Mouse (Mus musculus) megakaryocyte, adult 5-6 weeks (primary cell): ENCODE measurements around the gene Ckap2. TPM values are rescaled to one million over a fixed set of nuclear protein-coding genes. Genes with fewer than 3 reads are reported as not detected.
A peak's percentile ranks its signal among the peaks of the same experiment; 100 is the strongest.
"Not testable (repeated sequence)": the region's sequence is repeated elsewhere in the genome, so short reads cannot be mapped to it uniquely, and the experiment has no call there.

Experiments
- ATAC-seq: 2 replicates; pipeline ENCODE4 v1.8.0; 2016; ENCODE audit warnings: mild to moderate bottlenecking, inconsistent platforms; ENCODE audit not compliant: poor library complexity, severe bottlenecking
- total RNA-seq, 2 experiments: library from RNA; stranded (forward) in 1 of 2; stranded (reverse) in 1 of 2; fragments of 153-499, 151-499 nt in 1 of 2; fragments of 221-1000, 200-1000 nt in 1 of 2; gene quantifications; 2 replicates each; pipeline versions ENCODE4 v1.2.3 to v1.2.4; 2015 to 2017

Gene Ckap2
- total RNA-seq, 2 experiments from 2014 or later: 46.4 to 66.7 TPM

- ATAC-seq: no peak
Observed at GRCm38 (mm10) chr8:22149643-22150344, 35.8 kb downstream of the Ckap2 start.

GRCm38 (mm10) chr8:22148367-22148740 lies 37.3 kb downstream of the Ckap2 start:
- no peak for ATAC-seq

GRCm38 (mm10) chr8:22147706-22148366 lies 37.8 kb downstream of the Ckap2 start:
- ATAC-seq: no peak

GRCm38 (mm10) chr8:22145831-22146230 lies 39.8 kb downstream of the Ckap2 start:
- ATAC-seq: no peak

- ATAC-seq: no peak
Observed at GRCm38 (mm10) chr8:22143764-22144491, 41.7 kb downstream of the Ckap2 start.

- ATAC-seq: no peak
Observed at GRCm38 (mm10) chr8:22142592-22142991, 43.0 kb downstream of the Ckap2 start.

- no peak for ATAC-seq
Observed at GRCm38 (mm10) chr8:22141836-22142385, 43.7 kb downstream of the Ckap2 start.

- ATAC-seq: not testable (repeated sequence)
Observed at GRCm38 (mm10) chr8:22136462-22136861, 49.2 kb downstream of the Ckap2 start.

- no peak for ATAC-seq
Observed at GRCm38 (mm10) chr8:22134750-22135135, 50.9 kb downstream of the Ckap2 start.

- ATAC-seq: no peak
Observed at GRCm38 (mm10) chr8:22134078-22134749, 51.4 kb downstream of the Ckap2 start.

- no peak for ATAC-seq
Observed at GRCm38 (mm10) chr8:22132062-22132461, 53.6 kb downstream of the Ckap2 start.

GRCm38 (mm10) chr8:22124220-22125152 lies 61.1 kb downstream of the Ckap2 start, which contains the start of gene Nek5:
Gene Nek5 (minus strand): TSS chr8:22125053.
- peak; percentile 76 for ATAC-seq

Other genes starting within 250 kb of the Ckap2 start
- gene Defb35, start 247.5 kb downstream of the Ckap2 start, total RNA-seq (2015): not detected in 2 replicates
- gene Defb35, start 247.5 kb downstream of the Ckap2 start, total RNA-seq (2017): not detected in 2 replicates
- gene Defb13, start 239.1 kb downstream of the Ckap2 start, total RNA-seq (2015): not detected in 2 replicates
- gene Defb13, start 239.1 kb downstream of the Ckap2 start, total RNA-seq (2017): not detected in 2 replicates
- gene Fam90a1a, start 227.1 kb downstream of the Ckap2 start, total RNA-seq (2015): not detected in 2 replicates
- not detected in 2 replicates for gene Fam90a1a, start 227.1 kb downstream of the Ckap2 start, total RNA-seq (2017)
- gene Ccdc70, start 216.0 kb downstream of the Ckap2 start, total RNA-seq (2015): not detected in 2 replicates
- gene Ccdc70, start 216.0 kb downstream of the Ckap2 start, total RNA-seq (2017): not detected in 2 replicates
- gene Atp7b, start 125.5 kb downstream of the Ckap2 start, total RNA-seq (2015): 0.47 and 0.62 TPM in 2 replicates
- 0.29 and 0.69 TPM in 2 replicates for gene Atp7b, start 125.5 kb downstream of the Ckap2 start, total RNA-seq (2017)
- 8.6 and 8.9 TPM in 2 replicates for gene Alg11, start 125.1 kb downstream of the Ckap2 start, total RNA-seq (2015)
- 10.9 and 12.5 TPM in 2 replicates for gene Alg11, start 125.1 kb downstream of the Ckap2 start, total RNA-seq (2017)
- not detected in 2 replicates for gene Nek5, start 60.8 kb downstream of the Ckap2 start, total RNA-seq (2015)
- gene Nek5, start 60.8 kb downstream of the Ckap2 start, total RNA-seq (2017): not detected in 2 replicates
- gene Nek3, start 19.4 kb downstream of the Ckap2 start, total RNA-seq (2015): 1.2 and 2.3 TPM in 2 replicates
- gene Nek3, start 19.4 kb downstream of the Ckap2 start, total RNA-seq (2017): 2.1 and 2.2 TPM in 2 replicates
- gene Vps36, start 7.0 kb upstream of the Ckap2 start, total RNA-seq (2015): 47.5 and 49.8 TPM in 2 replicates
- 43.9 and 47.3 TPM in 2 replicates for gene Vps36, start 7.0 kb upstream of the Ckap2 start, total RNA-seq (2017)
- 0.56 and 1.5 TPM in 2 replicates for gene Thsd1, start 41.5 kb upstream of the Ckap2 start, total RNA-seq (2015)
- 0.51 and 0.73 TPM in 2 replicates for gene Thsd1, start 41.5 kb upstream of the Ckap2 start, total RNA-seq (2017)
- gene Tpte, start 97.6 kb upstream of the Ckap2 start, total RNA-seq (2015): not detected in 2 replicates
- gene Tpte, start 97.6 kb upstream of the Ckap2 start, total RNA-seq (2017): not detected in 2 replicates
- 2.3 and 2.9 TPM in 2 replicates for gene Slc25a15, start 212.8 kb upstream of the Ckap2 start, total RNA-seq (2015)
- 3.8 and 4.1 TPM in 2 replicates for gene Slc25a15, start 212.8 kb upstream of the Ckap2 start, total RNA-seq (2017)
- gene Mrps31, start 225.5 kb upstream of the Ckap2 start, total RNA-seq (2015): 12.9 and 15.7 TPM in 2 replicates
- gene Mrps31, start 225.5 kb upstream of the Ckap2 start, total RNA-seq (2017): 14.4 and 15.9 TPM in 2 replicates